Mouse (Mus musculus) neural tube, embryonic 10.5 days (tissue): ENCODE data around the gene Utrn.
A peak's percentile ranks its signal among the peaks of the same experiment; 100 is the strongest.

Source experiments
- DNase-seq: peaks from one replicate; pipeline ENCODE4 v3.0.0-alpha.2; 2017; ENCODE audit warnings: low spot score; ENCODE audit errors: extremely low spot score

Utrn gene

GRCm38 (mm10) chr10:12594958-12595357 is 274.2 kb downstream of the Utrn start:
- DNase-seq: no peak

- DNase-seq: no peak
Measured at GRCm38 (mm10) chr10:12593071-12593470, 276.1 kb downstream of the Utrn start.

GRCm38 (mm10) chr10:12591946-12592345 is 277.2 kb downstream of the Utrn start:
- no peak for DNase-seq

GRCm38 (mm10) chr10:12588051-12588450 is 281.1 kb downstream of the Utrn start:
- DNase-seq: no peak

- no peak for DNase-seq
Measured at GRCm38 (mm10) chr10:12587318-12587717, 281.8 kb downstream of the Utrn start.

DNA sequence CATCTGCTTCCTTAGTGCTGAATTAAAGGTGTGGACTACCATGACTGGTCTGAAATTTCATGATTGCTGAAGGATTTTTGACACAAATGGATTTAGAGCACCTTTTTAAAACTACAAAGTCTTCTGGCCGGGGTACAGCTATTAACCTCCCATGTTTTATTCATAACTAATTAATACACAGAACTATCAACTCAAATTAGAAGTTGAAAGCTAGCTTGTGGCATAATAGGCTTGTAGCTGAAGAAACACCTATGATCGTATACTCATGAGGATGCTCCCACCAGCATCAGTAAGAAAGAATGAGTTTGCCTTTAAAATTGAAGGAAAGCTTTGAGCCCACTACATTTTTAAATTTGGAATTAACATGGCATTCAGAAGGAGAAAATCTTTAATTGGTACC is 282.3 kb downstream of the Utrn start:
- DNase-seq: no peak

- no peak for DNase-seq
Measured at GRCm38 (mm10) chr10:12586200-12586599, 283.0 kb downstream of the Utrn start.

DNA sequence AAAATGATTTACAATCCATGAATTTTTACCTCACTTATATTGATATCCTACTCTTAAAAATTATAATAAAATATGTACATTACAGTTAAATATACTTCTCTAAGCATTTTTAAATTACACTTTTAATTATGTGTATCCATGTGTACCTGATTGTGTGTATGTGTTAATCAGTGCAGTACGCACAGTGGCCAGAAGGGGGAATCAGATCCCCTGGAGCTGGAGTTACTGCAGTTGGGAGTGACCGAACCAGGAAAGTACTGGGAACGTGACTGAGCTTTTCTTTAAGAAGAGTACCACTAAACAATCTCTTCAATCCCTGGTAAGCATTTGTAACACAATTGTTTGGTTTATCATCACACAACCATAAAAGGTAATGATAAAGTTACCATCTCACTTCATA is 285.7 kb downstream of the Utrn start:
- DNase-seq: no peak

DNA sequence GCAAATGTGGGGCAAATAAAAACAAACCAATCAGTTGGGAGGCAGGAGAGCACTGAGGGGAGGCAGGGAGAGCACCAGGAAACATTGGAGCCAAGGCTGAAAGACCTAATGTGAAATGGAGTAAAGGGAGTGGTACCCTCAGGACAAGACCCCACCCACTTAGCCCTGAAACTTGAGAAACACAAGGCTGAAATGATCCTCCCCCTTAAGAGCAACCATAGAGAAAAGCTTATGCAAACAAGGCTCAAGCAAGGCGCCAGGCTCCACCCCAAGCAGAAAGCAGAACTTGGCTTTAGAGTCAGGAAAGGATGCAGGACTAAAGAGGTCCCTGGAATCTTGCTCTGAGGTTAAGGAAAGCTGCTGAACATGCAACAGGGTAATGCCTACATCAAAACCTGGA is 290.1 kb downstream of the Utrn start:
- DNase-seq: peak; percentile 24

- no peak for DNase-seq
Measured at GRCm38 (mm10) chr10:12575849-12576435, 293.2 kb downstream of the Utrn start.

- no peak for DNase-seq
Measured at GRCm38 (mm10) chr10:12574760-12575159, 294.4 kb downstream of the Utrn start.

DNA sequence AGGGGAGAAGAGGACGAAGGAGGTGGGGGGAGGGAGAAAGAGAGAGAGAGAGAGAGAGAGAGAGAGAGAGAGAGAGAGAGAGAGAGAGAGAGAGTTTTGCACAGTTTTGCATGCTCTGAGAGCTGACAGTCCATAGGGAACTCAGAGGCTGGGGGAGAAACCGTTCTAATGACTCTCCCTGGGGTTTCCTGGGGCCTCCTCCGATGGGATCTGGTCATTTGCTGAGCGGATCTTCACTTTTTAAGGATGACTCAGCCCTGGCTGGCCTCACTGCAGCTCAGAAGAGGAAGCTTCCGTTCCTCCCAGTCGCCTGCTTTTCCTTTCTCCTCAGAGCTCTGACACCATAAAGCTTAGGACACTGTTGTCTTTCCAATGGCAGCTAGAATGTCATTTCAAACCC is 295.6 kb downstream of the Utrn start:
- no peak for DNase-seq

- DNase-seq: no peak
Measured at GRCm38 (mm10) chr10:12572759-12573158, 296.4 kb downstream of the Utrn start.

GRCm38 (mm10) chr10:12564425-12564824 is 304.7 kb downstream of the Utrn start:
- no peak for DNase-seq

- DNase-seq: no peak
Measured at GRCm38 (mm10) chr10:12558810-12559209, 310.4 kb downstream of the Utrn start.

DNA sequence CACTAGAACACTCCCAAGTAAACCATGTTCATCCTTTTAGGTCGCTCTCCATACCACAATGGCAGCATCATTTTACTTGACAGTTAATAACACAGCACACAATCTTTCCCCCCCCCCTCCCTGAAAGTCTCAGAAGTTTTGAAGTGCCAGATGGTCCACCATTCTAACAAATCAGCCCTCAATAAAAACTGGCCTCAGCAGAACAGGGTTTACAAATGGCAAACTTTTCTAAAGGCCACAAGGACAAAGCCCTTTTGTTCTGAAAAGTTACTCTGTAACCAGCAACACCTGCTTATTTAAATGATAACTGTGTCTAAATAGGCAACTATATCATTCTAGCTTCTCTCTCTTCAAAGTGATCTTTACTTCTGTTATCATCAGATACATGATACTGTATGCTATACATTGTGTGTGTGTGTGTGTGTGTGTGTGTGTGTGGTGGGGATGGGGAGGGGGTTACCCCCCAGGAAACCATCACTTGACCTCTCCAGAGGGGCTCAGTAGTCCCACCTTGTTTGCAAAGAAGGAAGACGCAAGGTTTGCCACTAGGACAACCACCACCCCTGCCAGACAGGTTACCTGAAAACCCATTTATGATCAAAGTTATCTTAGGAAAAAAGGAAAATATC is 315.0 kb downstream of the Utrn start:
- DNase-seq: no peak

DNA sequence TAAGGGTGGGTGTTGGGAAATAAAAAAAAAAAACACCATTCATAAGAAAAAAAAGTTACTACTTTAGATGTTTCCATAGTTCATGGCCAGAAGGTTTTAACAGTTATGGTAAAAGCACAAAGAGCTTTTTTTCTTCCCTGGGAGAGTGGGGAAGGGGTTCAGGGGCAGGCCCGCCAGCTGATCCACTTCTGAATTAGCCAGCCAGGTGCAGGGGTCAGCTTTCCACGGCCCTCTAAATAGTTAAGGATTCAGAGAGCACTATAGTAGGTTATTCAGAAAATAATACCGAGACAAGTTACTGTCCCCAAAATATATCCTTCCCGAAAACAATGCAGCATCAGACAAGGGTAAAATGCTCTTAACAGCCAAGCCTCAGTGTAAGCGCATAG is 316.3 kb downstream of the Utrn start:
- DNase-seq: peak; percentile 49

DNA sequence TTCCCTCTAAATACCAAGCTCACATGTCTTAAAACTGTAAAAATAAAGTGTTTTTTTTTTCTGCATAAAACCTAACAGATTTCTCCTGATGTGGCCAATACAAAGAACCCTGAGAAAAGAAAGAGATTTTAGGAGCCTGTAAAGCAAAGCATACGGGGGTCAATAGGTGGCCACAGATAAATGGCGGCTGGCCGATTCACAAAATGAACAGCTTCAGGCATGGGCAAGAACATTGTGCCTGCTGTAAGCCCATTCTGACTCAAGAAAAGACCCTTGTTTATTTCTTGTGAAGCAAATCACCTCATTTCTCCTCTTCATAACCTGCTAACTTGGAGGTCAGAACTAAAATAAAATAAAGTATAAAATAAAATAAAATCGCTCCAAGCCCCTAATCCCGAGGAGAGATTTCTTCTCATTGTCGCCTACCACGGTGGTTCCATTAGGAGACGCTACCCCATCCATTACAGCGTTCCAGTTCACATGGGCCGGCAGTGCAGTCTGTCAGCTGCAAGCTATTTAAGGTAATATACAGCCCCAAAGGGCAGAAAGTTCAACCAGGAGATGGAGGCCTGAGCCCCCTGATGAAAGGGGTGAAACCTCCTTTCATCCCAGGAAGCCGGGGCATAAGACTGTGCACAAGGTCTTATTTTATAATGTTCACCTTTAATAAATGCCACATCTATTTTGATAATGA is 316.8 kb downstream of the Utrn start:
- DNase-seq: peak; percentile 65

- no peak for DNase-seq
Measured at GRCm38 (mm10) chr10:12551735-12552134, 317.4 kb downstream of the Utrn start.

DNA sequence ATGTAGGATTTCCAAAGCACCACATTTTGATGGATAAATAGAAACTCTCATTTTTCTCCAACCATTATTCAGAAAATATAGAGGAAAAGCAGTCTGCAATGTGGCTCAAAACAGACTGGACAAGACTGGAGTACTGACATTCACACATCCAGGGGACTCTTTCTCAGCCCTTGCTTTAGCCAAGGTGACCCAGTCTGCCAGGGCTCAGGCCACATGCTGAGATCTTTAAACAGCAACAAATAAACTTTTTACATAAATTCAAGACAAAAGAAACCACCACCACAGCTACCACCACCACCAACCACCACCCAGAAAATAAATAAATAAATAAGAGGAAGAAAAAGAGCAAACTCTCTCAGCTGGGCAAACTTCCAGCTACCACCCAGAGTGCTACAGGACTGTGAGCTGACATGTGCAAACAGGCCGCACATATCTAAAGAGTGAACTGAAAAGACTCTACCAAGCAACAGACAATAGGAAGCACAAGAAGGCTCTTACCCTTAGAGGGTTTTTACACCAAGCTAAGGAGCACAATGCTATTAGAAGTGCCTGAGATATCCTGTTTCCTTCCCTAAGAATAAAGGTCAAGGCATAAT is 319.1 kb downstream of the Utrn start:
- no peak for DNase-seq

GRCm38 (mm10) chr10:12549261-12549660 is 319.9 kb downstream of the Utrn start:
- no peak for DNase-seq

- DNase-seq: peak; percentile 58
Measured at GRCm38 (mm10) chr10:12548616-12549084, 320.5 kb downstream of the Utrn start.
